Mouse (Mus musculus): ENCODE measurements around the gene Fbxo47. TPM values are rescaled to one million over a fixed set of nuclear protein-coding genes. Genes with fewer than 3 reads are reported as not detected.

Gene Fbxo47
- polyA plus RNA-seq, 1 experiment from 2014 or later = 0.29 TPM

DNA sequence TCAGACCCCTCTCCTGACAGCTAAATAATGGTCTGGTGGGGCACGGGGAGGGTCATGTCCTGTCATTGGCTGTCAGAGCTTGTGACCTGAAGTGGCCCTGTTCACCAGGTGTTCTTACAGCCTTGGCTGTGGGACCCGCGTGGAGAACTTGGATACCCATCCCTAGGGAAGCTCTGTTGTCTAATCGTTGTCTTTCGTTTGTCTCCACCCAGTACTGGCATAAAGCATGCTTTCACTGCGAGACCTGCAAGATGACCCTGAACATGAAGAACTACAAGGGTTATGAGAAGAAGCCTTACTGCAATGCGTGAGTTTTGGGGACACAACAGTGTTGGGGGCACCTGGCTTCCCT lies 77.4 kb downstream of the Fbxo47 start:
- Histone ChIP-seq H3K27me3 (replicated peaks; ENCODE audit: insufficient read depth, low read length) (no peaks in the 10 kb centered on the region), H3K36me3 (ENCODE audit: insufficient read depth, low read length) (peaks cover 11% of the 10 kb centered on the region; the same call in 1 of the 2 replicates), H3K4me3 (ENCODE audit: low read depth, low read length) (no peak overlapping the region), H3K4me1 (ENCODE audit: insufficient read depth, low read depth, low read length) (peaks cover 63% of the 10 kb centered on the region), H3K9ac (replicated peaks; ENCODE audit: low read depth) (no peak overlapping the region), H3K4me2 (replicated peaks; ENCODE audit: low read depth, low read length) (0 out of 2 replicates have a peak overlapping the region, but pooled peaks have one; percentile 6), H3K27ac (ENCODE audit: low read length) (0 out of 2 replicates have a peak overlapping the region, but pooled peaks have one; percentile 80), H3K9me3 (ENCODE audit: low read length) (no peaks in the 10 kb centered on the region)
- DNase-seq (ENCODE audit: low spot score) (no peak), ATAC-seq (no peak)
- TF ChIP-seq CTCF (IDR thresholded peaks at IDR 0.05) = no peak
- no peak for TF ChIP-seq EP300 (IDR thresholded peaks at IDR 0.05)
- WGBS = 48% methylated on average over 7 of the region's 7 CpGs

DNA sequence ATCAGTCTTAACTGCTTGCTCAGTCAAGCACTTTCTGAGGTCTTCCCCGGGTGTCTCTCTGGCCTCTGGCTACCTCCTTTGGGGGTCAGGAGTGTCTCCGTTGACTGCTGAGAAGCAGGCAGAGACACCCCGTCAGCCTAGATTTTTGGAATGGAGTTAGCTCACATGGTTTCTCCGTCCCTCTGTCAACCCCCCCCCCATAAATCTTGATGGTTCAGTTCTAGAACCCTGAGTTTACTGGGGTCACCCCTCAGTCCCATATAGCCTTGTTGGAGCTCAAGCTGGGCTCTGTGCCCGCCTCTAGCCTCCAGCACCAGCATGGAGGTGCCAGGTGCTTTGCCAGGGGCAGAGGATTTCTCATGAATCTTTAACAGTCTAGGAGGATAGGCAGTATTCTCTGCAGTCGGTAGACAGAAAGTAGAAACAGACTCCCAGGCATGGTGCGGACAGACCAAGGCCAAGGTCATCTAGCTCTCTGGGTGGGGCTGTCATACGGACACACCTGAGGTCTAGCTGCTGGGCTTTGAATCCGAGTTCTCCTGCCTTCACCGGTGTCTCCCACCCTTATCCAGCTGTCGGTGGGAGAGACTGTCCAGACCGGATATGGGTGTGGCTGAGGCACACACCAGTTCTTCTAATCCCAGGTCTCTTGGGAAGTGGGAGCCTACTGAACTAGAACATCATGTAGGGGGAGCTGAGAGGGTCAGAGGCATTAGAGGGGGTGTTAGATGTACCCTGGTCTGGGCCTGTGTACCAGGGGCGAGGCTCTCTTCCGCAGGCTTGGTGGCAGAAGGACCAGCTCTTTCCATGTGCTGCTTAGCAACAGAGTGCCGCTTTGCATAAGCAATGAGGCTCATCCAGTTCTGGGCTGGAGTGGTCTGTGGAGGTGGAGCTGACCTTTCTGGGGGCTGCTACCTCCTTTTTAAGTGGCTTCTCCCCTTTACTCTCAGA lies 78.0 kb downstream of the Fbxo47 start:
- Histone ChIP-seq H3K4me3 (ENCODE audit: low read depth, low read length) (no peak overlapping the region), H3K4me1 (ENCODE audit: insufficient read depth, low read depth, low read length) (peaks cover 65% of the 10 kb centered on the region), H3K4me2 (replicated peaks; ENCODE audit: low read depth, low read length) (peak overlapping the region; percentile 11; the same call in 1 of the 2 replicates), H3K9ac (replicated peaks; ENCODE audit: low read depth) (no peak overlapping the region; the same call in 1 of the 2 replicates), H3K36me3 (ENCODE audit: insufficient read depth, low read length) (peaks cover 11% of the 10 kb centered on the region; the same call in 1 of the 2 replicates), H3K9me3 (ENCODE audit: low read length) (no peaks in the 10 kb centered on the region), H3K27ac (ENCODE audit: low read length) (peak overlapping the region; percentile 80), H3K27me3 (replicated peaks; ENCODE audit: insufficient read depth, low read length) (no peaks in the 10 kb centered on the region)
- WGBS = 19% methylated on average over 15 of the region's 15 CpGs
- DNase-seq (ENCODE audit: low spot score) (peak; percentile 49), ATAC-seq (peak; percentile 14)
- TF ChIP-seq CTCF (IDR thresholded peaks at IDR 0.05) (no peak), EP300 (IDR thresholded peaks at IDR 0.05) (no peak)

DNA sequence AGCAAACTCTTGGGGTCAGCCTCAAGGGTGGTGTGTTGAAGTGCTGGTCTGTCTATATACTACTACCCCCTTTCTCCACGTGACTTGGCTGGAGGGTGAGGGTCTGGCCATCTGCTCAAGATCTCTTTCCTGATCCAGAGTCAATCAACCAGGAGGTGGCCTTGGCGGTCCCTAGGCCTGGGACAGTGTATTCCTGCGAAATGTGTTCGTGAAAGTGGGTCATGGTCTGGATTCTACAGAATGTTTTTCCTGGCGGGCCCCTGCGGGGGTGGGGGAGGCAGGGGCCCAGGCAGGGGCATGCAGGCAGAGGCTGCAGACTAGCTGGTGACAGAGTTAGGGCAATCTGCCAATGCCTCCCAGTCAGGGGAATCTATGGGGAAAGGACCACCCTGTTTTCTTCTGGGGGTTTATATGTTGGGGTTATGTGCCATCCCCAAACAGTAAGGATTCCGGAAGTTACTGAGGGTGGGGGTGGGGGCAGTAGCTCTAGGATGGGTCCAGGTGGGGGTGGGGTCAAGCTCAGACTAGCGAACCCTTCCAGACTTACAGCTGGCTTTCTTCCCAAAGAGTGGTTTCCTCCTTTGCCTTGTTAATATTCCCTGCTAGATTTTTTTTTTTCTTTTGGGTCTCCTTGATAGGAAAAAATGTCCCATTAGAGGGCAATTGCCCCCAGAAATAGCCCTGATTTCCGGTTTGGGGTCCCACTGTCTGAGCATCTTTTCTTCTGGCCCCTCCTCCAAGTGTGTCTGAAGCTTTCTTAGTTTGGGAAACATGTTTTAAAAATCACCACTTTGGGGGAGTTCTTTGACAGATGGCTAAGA lies 78.9 kb downstream of the Fbxo47 start:
- H3K9me3 ChIP-seq (ENCODE audit: low read length) = no peaks in the 10 kb centered on the region
- peak overlapping the region; percentile 80 for H3K27ac ChIP-seq (ENCODE audit: low read length)
- H3K4me2 ChIP-seq (replicated peaks; ENCODE audit: low read depth, low read length) = peak overlapping the region; percentile 33
- H3K36me3 ChIP-seq (ENCODE audit: insufficient read depth, low read length) = peaks cover 11% of the 10 kb centered on the region; the same call in 1 of the 2 replicates
- no peaks in the 10 kb centered on the region for H3K27me3 ChIP-seq (replicated peaks; ENCODE audit: insufficient read depth, low read length)
- H3K4me1 ChIP-seq (ENCODE audit: insufficient read depth, low read depth, low read length) = peaks cover 66% of the 10 kb centered on the region
- H3K4me3 ChIP-seq (ENCODE audit: low read depth, low read length) = no peak overlapping the region
- WGBS = 12% methylated on average over 9 of the region's 9 CpGs
- DNase-seq (ENCODE audit: low spot score) = peak; percentile 59
- no peak for ATAC-seq
- H3K9ac ChIP-seq (replicated peaks; ENCODE audit: low read depth) = no peak overlapping the region
- no peak for TF ChIP-seq EP300 (IDR thresholded peaks at IDR 0.05)
- TF ChIP-seq CTCF (IDR thresholded peaks at IDR 0.05) = no peak

DNA sequence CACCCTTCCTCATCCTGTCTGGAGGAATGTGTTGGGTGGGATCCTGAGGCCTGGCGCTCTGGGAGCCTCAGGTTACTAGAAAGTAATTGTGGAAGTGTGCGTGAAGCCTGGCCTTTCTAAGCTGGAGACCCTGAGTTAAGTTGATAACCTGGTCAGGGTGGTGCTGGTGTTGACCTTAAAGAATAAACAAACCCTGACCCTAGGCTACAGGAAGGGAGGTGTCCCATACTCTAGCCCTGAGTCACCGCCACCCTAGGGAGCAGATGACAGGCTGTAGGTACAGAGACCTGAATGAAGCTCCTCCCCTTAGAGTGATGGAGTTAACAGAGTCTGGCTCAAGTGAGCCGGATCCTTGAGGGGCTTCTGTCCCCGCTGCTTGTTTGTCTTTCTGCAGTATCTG lies 80.1 kb downstream of the Fbxo47 start:
- WGBS = 38% methylated on average over 5 of the region's 5 CpGs

More for the DNA sequence above, 80.1 kb downstream of the Fbxo47 start:
- DNase-seq (ENCODE audit: low spot score) (peak; percentile 50), ATAC-seq (no peak)
- no peak overlapping the region for H3K9ac ChIP-seq (replicated peaks; ENCODE audit: low read depth)
- TF ChIP-seq CTCF (IDR thresholded peaks at IDR 0.05) (no peak), EP300 (IDR thresholded peaks at IDR 0.05) (peak; percentile 47; the same call in 1 of the 2 replicates)
- no peaks in the 10 kb centered on the region for H3K27me3 ChIP-seq (replicated peaks; ENCODE audit: insufficient read depth, low read length)
- H3K27ac ChIP-seq (ENCODE audit: low read length) = peak overlapping the region; percentile 80
- H3K4me3 ChIP-seq (ENCODE audit: low read depth, low read length) = no peak overlapping the region
- H3K9me3 ChIP-seq (ENCODE audit: low read length) = no peaks in the 10 kb centered on the region
- H3K4me1 ChIP-seq (ENCODE audit: insufficient read depth, low read depth, low read length) = peaks cover 56% of the 10 kb centered on the region
- H3K4me2 ChIP-seq (replicated peaks; ENCODE audit: low read depth, low read length) = no peak overlapping the region
- peaks cover 4% of the 10 kb centered on the region; the same call in 1 of the 2 replicates for H3K36me3 ChIP-seq (ENCODE audit: insufficient read depth, low read length)

Other genes starting within 250 kb of the Fbxo47 start
- gene Mllt6, start 220.7 kb downstream of the Fbxo47 start, polyA plus RNA-seq (2015; fragmentation: Nextera tagmentation; extraction: Ambion mirVana) = 3.0 and 3.5 TPM in 2 replicates
- gene Cisd3, start 198.3 kb downstream of the Fbxo47 start, polyA plus RNA-seq (2015; fragmentation: Nextera tagmentation; extraction: Ambion mirVana) = 59.1 and 63.8 TPM in 2 replicates
- gene Pcgf2, start 183.7 kb downstream of the Fbxo47 start, polyA plus RNA-seq (2015; fragmentation: Nextera tagmentation; extraction: Ambion mirVana) = 10.5 TPM in 2 replicates
- gene Psmb3, start 180.8 kb downstream of the Fbxo47 start, polyA plus RNA-seq (2015; fragmentation: Nextera tagmentation; extraction: Ambion mirVana) = 350 and 419 TPM in 2 replicates
- 0.86 and 1.3 TPM in 2 replicates for gene Pip4k2b, start 139.4 kb downstream of the Fbxo47 start, polyA plus RNA-seq (2015; fragmentation: Nextera tagmentation; extraction: Ambion mirVana)
- gene Cwc25, start 117.6 kb downstream of the Fbxo47 start, polyA plus RNA-seq (2015; fragmentation: Nextera tagmentation; extraction: Ambion mirVana) = 12.7 and 13.2 TPM in 2 replicates
- gene 1700001P01Rik, start 108.2 kb downstream of the Fbxo47 start, polyA plus RNA-seq (2015; fragmentation: Nextera tagmentation; extraction: Ambion mirVana) = not detected in 2 replicates
- 464 and 478 TPM in 2 replicates for gene Rpl23, start 101.7 kb downstream of the Fbxo47 start, polyA plus RNA-seq (2015; fragmentation: Nextera tagmentation; extraction: Ambion mirVana)
- gene Lasp1, start 85.2 kb downstream of the Fbxo47 start, polyA plus RNA-seq (2015; fragmentation: Nextera tagmentation; extraction: Ambion mirVana) = 96.4 and 107 TPM in 2 replicates
- gene B230217C12Rik, start 43.4 kb downstream of the Fbxo47 start, polyA plus RNA-seq (2015; fragmentation: Nextera tagmentation; extraction: Ambion mirVana) = 1.3 and 1.5 TPM in 2 replicates
- 1.7 TPM in 2 replicates for gene Plxdc1, start 102.3 kb upstream of the Fbxo47 start, polyA plus RNA-seq (2015; fragmentation: Nextera tagmentation; extraction: Ambion mirVana)
- 4.6 and 6.5 TPM in 2 replicates for gene Arl5c, start 112.0 kb upstream of the Fbxo47 start, polyA plus RNA-seq (2015; fragmentation: Nextera tagmentation; extraction: Ambion mirVana)
- gene Cacnb1, start 138.9 kb upstream of the Fbxo47 start, polyA plus RNA-seq (2015; fragmentation: Nextera tagmentation; extraction: Ambion mirVana) = 3.5 and 4.0 TPM in 2 replicates
- gene Rpl19, start 142.6 kb upstream of the Fbxo47 start, polyA plus RNA-seq (2015; fragmentation: Nextera tagmentation; extraction: Ambion mirVana) = 750 and 817 TPM in 2 replicates
- 0.10 and 0.11 TPM in 2 replicates for gene Stac2, start 169.3 kb upstream of the Fbxo47 start, polyA plus RNA-seq (2015; fragmentation: Nextera tagmentation; extraction: Ambion mirVana)

Data from lung, postnatal 0 days (tissue).